Mouse (Mus musculus) midbrain, embryonic 10.5 days (tissue): ENCODE measurements at regions not wholly inside any gene's neighbourhood (a gene's known extent, or its start where the extent isn't known, plus 50 kb on each side); places are given as distances from the start of the nearest gene placed in this dataset.
A peak's percentile ranks its signal among the peaks of the same experiment; 100 is the strongest.
"Not testable (repeated sequence)": the region's sequence is repeated elsewhere in the genome, so short reads cannot be mapped to it uniquely, and the experiment has no call there.

Experiments used
- DNase-seq: peaks from one replicate; pipeline ENCODE4 v3.0.0-alpha.2; 2017; ENCODE audit warnings: low spot score
- H3K27ac ChIP-seq: fragments of 300-500 bp; sonication (generic); replicated peaks from 2 replicates; pipeline ENCODE4 v1.5.1; 2016; ENCODE audit warnings: mild to moderate bottlenecking
- H3K27me3 ChIP-seq: fragments of 300-500 bp; sonication (generic); 2 replicates; pipeline ENCODE4 v1.6.1; 2016; ENCODE audit warnings: low read depth, mild to moderate bottlenecking; ENCODE audit not compliant: poor library complexity, severe bottlenecking
- H3K36me3 ChIP-seq: fragments of 300-500 bp; sonication (generic); 2 replicates; pipeline ENCODE4 v1.6.1; 2016; ENCODE audit warnings: mild to moderate bottlenecking, moderate library complexity
- H3K4me1 ChIP-seq: fragments of 300-500 bp; sonication (generic); 2 replicates; pipeline ENCODE4 v1.6.1; 2016
- H3K4me3 ChIP-seq: fragments of 300-500 bp; sonication (generic); 2 replicates; pipeline ENCODE4 v1.5.1; 2016; ENCODE audit warnings: mild to moderate bottlenecking, moderate library complexity
- H3K9me3 ChIP-seq: fragments of 300-500 bp; sonication (generic); replicated peaks from 2 replicates; pipeline ENCODE4 v1.6.1; 2016; ENCODE audit warnings: mild to moderate bottlenecking
- WGBS: fragments of 180-500 bp; shearing (Covaris S2); methylation state at CpG from one replicate; pipeline ENCODE4 v1.1.7; 2016; 5-methylcytosine and 5-hydroxymethylcytosine counted together

- Histone ChIP-seq H3K4me1 (peaks cover 14% of the 10 kb centered on the region), H3K9me3 (no peaks in the 10 kb centered on the region), H3K4me3 (no peak overlapping the region), H3K27me3 (no peaks in the 10 kb centered on the region), H3K27ac (peak overlapping the region; percentile 38; the same call in 1 of the 2 replicates), H3K36me3 (no peaks in the 10 kb centered on the region)
- WGBS: 76% methylated on average over 7 of the region's 7 CpGs
- no peak for DNase-seq
These were observed 64.1 kb downstream of the 9530068E07Rik start for GRCm38 (mm10) chr11:52460190-52460780.

GRCm38 (mm10) chr11:52471128-52471527 is 74.9 kb downstream of the 9530068E07Rik start:
- not testable (repeated sequence) for H3K27me3 ChIP-seq, H3K9me3 ChIP-seq, DNase-seq, H3K4me3 ChIP-seq, H3K4me1 ChIP-seq, H3K36me3 ChIP-seq, H3K27ac ChIP-seq
- WGBS: 87% methylated on average over 6 of the region's 6 CpGs

GRCm38 (mm10) chr11:52480111-52480510 is 83.9 kb downstream of the 9530068E07Rik start:
- not testable (repeated sequence) for H3K4me3 ChIP-seq, H3K9me3 ChIP-seq, H3K27ac ChIP-seq, H3K4me1 ChIP-seq, DNase-seq, H3K27me3 ChIP-seq, H3K36me3 ChIP-seq
- 70% methylated on average over 10 of the region's 10 CpGs for WGBS

GRCm38 (mm10) chr11:52480694-52481093 is 84.5 kb downstream of the 9530068E07Rik start:
- not testable (repeated sequence) for H3K4me3 ChIP-seq, H3K27ac ChIP-seq, H3K27me3 ChIP-seq, DNase-seq, H3K36me3 ChIP-seq, H3K9me3 ChIP-seq, H3K4me1 ChIP-seq
- WGBS: 90% methylated on average over 24 of the region's 24 CpGs

GRCm38 (mm10) chr11:52483534-52483933 is 87.3 kb downstream of the 9530068E07Rik start:
- H3K36me3 ChIP-seq, H3K27ac ChIP-seq, H3K4me3 ChIP-seq, H3K9me3 ChIP-seq, DNase-seq, H3K4me1 ChIP-seq, H3K27me3 ChIP-seq: not testable (repeated sequence)
- 90% methylated on average over 6 of the region's 8 CpGs for WGBS

- H3K9me3 ChIP-seq, H3K4me1 ChIP-seq, H3K36me3 ChIP-seq, H3K27ac ChIP-seq, H3K27me3 ChIP-seq, H3K4me3 ChIP-seq, DNase-seq: not testable (repeated sequence)
- WGBS: 86% methylated on average over 4 of the region's 4 CpGs
These were observed 92.3 kb downstream of the 9530068E07Rik start for GRCm38 (mm10) chr11:52488538-52488937.

GRCm38 (mm10) chr11:52493336-52493735 is 97.1 kb downstream of the 9530068E07Rik start:
- H3K9me3 ChIP-seq: 0 out of 2 replicates have a peak, but pooled peaks cover 3% of the 10 kb centered on the region

GRCm38 (mm10) chr11:52496908-52497307 is 100.7 kb downstream of the 9530068E07Rik start:
- no peak for DNase-seq
- no peaks in the 10 kb centered on the region for H3K27me3 ChIP-seq
- WGBS: 89% methylated on average over 3 of the region's 3 CpGs
- H3K9me3 ChIP-seq: 0 out of 2 replicates have a peak, but pooled peaks cover 3% of the 10 kb centered on the region
- H3K4me1 ChIP-seq: no peaks in the 10 kb centered on the region
- no peak overlapping the region for H3K4me3 ChIP-seq
- H3K27ac ChIP-seq: no peak overlapping the region
- no peaks in the 10 kb centered on the region for H3K36me3 ChIP-seq

More at GRCm38 (mm10) chr11:52493336-52493735, 97.1 kb downstream of the 9530068E07Rik start:
- H3K27ac ChIP-seq: no peak overlapping the region
- no peak for DNase-seq
- 84% methylated on average over 6 of the region's 6 CpGs for WGBS
- no peaks in the 10 kb centered on the region for H3K27me3 ChIP-seq
- no peaks in the 10 kb centered on the region for H3K4me1 ChIP-seq
- no peaks in the 10 kb centered on the region for H3K36me3 ChIP-seq
- no peak overlapping the region for H3K4me3 ChIP-seq

GRCm38 (mm10) chr11:52502759-52503365 is 106.6 kb downstream of the 9530068E07Rik start:
- WGBS: 83% methylated on average over 10 of the region's 10 CpGs
- no peaks in the 10 kb centered on the region for H3K36me3 ChIP-seq

GRCm38 (mm10) chr11:52511831-52512297 is 115.6 kb downstream of the 9530068E07Rik start:
- no peak overlapping the region for H3K27ac ChIP-seq
- H3K36me3 ChIP-seq: no peaks in the 10 kb centered on the region
- H3K4me1 ChIP-seq: no peaks in the 10 kb centered on the region
- H3K9me3 ChIP-seq: no peaks in the 10 kb centered on the region; the same call in 1 of the 2 replicates
- WGBS: 56% methylated on average over 4 of the region's 4 CpGs
- H3K27me3 ChIP-seq: no peaks in the 10 kb centered on the region
- H3K4me3 ChIP-seq: no peak overlapping the region
- DNase-seq: no peak

More at GRCm38 (mm10) chr11:52502759-52503365, 106.6 kb downstream of the 9530068E07Rik start:
- no peaks in the 10 kb centered on the region for H3K9me3 ChIP-seq
- H3K27ac ChIP-seq: no peak overlapping the region
- no peak for DNase-seq
- no peaks in the 10 kb centered on the region for H3K4me1 ChIP-seq
- H3K27me3 ChIP-seq: no peaks in the 10 kb centered on the region
- H3K4me3 ChIP-seq: no peak overlapping the region

GRCm38 (mm10) chr11:52517330-52517729 is 121.1 kb downstream of the 9530068E07Rik start:
- 74% methylated on average over 5 of the region's 5 CpGs for WGBS
- peaks cover 7% of the 10 kb centered on the region; the same call in 1 of the 2 replicates for H3K9me3 ChIP-seq
- no peaks in the 10 kb centered on the region for H3K27me3 ChIP-seq
- no peaks in the 10 kb centered on the region for H3K4me1 ChIP-seq
- H3K4me3 ChIP-seq: no peak overlapping the region
- H3K27ac ChIP-seq: no peak overlapping the region
- DNase-seq: peak; percentile 47
- H3K36me3 ChIP-seq: no peaks in the 10 kb centered on the region

GRCm38 (mm10) chr11:52519877-52520276 is 123.6 kb downstream of the 9530068E07Rik start:
- 90% methylated on average over 3 of the region's 3 CpGs for WGBS
- H3K36me3 ChIP-seq: no peaks in the 10 kb centered on the region
- no peak overlapping the region for H3K4me3 ChIP-seq
- no peak for DNase-seq
- no peaks in the 10 kb centered on the region for H3K4me1 ChIP-seq
- no peaks in the 10 kb centered on the region for H3K27me3 ChIP-seq
- H3K9me3 ChIP-seq: peaks cover 7% of the 10 kb centered on the region; the same call in 1 of the 2 replicates
- no peak overlapping the region for H3K27ac ChIP-seq

- no peaks in the 10 kb centered on the region for H3K27me3 ChIP-seq
- 47% methylated on average over 4 of the region's 4 CpGs for WGBS
- H3K4me3 ChIP-seq: no peak overlapping the region
- no peaks in the 10 kb centered on the region for H3K36me3 ChIP-seq
- peaks cover 7% of the 10 kb centered on the region; the same call in 1 of the 2 replicates for H3K9me3 ChIP-seq
- no peak overlapping the region for H3K27ac ChIP-seq
- DNase-seq: peak; percentile 42
- H3K4me1 ChIP-seq: peaks cover 4% of the 10 kb centered on the region
These were observed 125.7 kb downstream of the 9530068E07Rik start for GRCm38 (mm10) chr11:52521879-52522278.
